Mouse (Mus musculus): ENCODE results near the gene AK157302.
A peak's percentile ranks its signal among the peaks of the same experiment; 100 is the strongest.
"Not testable (repeated sequence)": the region's sequence is repeated elsewhere in the genome, so short reads cannot be mapped to it uniquely, and the experiment has no call there.

The AK157302 gene

DNA sequence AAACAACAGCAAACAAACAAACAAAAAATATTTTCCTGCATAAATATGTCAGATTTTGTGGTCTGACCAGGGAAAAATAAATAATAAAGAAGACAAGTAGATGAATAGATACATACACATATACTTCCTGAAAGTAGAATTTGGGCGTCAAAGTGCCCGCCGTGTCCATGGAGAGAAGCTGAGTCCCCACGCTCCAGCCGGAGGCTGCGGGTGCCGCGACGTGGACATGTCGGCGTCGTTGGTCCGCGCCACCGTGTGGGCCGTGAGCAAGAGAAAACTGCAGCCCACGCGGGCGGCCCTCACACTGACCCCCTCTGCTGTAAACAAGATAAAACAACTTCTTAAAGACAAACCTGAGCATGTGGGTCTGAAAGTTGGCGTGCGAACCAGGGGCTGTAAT is at the start of gene AK157302:
Gene AK157302 (plus strand): TSS at position 144 of the 400 bp plus-strand sequence.
- DNase-seq (ENCODE audit: low spot score), result no peak

- DNase-seq (ENCODE audit: low spot score), result no peak
Measured at GRCm38 (mm10) chr13:21446796-21447195, 48.2 kb upstream of the AK157302 start.

GRCm38 (mm10) chr13:21447856-21448614 is 47.0 kb upstream of the AK157302 start:
- no peak for DNase-seq (ENCODE audit: low spot score)

GRCm38 (mm10) chr13:21453042-21453441 is 42.0 kb upstream of the AK157302 start:
- DNase-seq (ENCODE audit: low spot score), result no peak

- peak; percentile 89 for DNase-seq (ENCODE audit: low spot score)
Measured at GRCm38 (mm10) chr13:21453449-21453848, 41.6 kb upstream of the AK157302 start, which contains the start of gene Zscan26. TSS of gene Zscan26 (minus strand) at chr13:21453730.

GRCm38 (mm10) chr13:21454133-21454532 is 40.9 kb upstream of the AK157302 start:
- DNase-seq (ENCODE audit: low spot score), result no peak

- no peak for DNase-seq (ENCODE audit: low spot score)
Measured at GRCm38 (mm10) chr13:21456347-21456746, 38.7 kb upstream of the AK157302 start.

GRCm38 (mm10) chr13:21462516-21462915 is 32.5 kb upstream of the AK157302 start:
- not testable (repeated sequence) for DNase-seq (ENCODE audit: low spot score)

DNA sequence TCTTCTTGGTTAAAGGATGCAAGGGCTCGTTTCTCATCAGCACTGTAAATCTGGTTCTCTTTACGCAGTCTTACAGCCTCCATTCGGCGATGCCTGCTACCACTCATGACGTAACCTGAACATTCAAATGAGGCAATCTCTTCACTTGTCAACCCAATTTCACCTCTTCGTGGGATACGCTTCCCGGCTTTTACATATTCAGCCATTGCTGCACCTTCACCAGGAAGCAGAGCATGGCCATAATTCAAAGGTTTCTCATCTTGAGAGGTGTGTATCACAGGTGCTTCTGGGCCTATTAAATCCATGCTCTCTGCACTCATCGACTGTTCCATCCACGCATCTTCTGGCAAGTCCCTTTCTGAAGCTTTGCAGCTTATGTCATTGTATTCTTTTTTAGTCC is 27.7 kb upstream of the AK157302 start:
- no peak for DNase-seq (ENCODE audit: low spot score)

DNA sequence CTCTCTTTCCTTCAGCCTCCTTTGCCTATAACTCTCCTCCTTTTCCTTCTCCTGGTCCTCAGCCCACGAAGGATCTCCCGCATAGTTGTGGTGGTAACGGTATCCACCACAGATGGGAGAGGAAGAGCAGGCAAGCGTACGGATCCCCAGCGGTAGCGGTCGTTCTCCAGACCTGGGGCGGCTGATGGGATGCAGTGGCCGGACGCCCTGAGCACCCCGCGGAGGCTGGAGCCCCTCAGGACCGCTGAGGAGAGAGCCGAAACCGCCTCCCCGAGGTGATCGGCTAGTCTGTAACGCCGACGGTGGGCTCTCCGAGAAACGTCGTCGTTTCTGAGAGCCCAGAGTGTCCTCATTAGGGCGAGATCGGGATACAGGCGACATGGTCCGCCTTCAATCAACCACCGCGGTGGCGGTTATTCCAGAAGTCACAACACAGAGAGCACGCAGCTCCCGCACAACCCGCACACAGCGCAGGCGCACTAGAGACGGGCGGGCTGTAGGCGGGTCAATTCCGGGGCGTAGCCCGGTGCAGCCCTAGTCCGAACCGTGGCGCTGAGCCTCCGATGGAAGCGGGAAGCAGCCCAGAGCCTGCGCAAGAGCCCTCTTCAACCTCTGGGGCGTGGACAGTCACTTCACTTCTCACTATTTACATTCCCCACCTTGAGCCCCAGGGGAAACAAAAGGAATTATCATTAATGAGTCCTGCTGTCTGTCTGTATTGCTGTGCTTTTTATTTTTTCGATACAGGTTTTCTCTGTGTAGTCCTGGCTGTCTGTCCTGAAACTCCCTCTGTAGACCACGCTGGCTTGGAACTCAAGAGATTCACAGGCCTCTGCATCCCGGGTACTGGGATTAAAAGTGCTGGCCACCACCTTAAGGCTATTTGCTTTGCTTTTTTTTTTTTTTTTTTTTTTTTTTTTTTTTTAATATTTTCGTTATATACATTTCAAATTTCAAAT is 26.7 kb upstream of the AK157302 start, which contains the start of gene Nkapl:
Gene Nkapl (minus strand): TSS at position 449 of the 959 bp plus-strand sequence.
- DNase-seq (ENCODE audit: low spot score), result peak; percentile 88

- DNase-seq (ENCODE audit: low spot score), result no peak
Measured at GRCm38 (mm10) chr13:21469097-21469496, 25.9 kb upstream of the AK157302 start.

- no peak for DNase-seq (ENCODE audit: low spot score)
Measured at GRCm38 (mm10) chr13:21472427-21472826, 22.6 kb upstream of the AK157302 start.

- DNase-seq (ENCODE audit: low spot score), result peak; percentile 88
Measured at GRCm38 (mm10) chr13:21478759-21479670, 16.0 kb upstream of the AK157302 start, which contains the start of the genes Zkscan4 and Gm10065. TSS of gene Zkscan4 (plus strand) at chr13:21478907. TSS of gene Gm10065 (minus strand) at chr13:21479441.

DNA sequence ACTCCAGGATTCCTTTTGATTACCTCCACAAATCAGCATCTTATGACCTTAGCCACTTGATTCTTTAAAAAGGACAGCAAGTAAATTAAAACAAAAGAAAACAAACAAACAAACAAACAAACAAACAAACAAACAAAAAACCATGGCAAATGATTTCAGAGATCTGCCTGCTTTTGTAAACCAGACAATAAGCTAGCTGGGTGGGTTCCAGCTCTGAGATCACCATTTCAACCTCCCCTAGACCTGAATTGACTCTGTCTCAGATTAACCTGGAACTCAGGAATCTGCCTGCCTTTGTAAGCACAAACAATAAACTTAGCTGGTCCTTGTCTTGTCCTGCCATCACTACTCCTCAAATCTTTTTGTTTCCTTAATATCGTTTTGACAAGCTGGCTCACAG is 8.1 kb upstream of the AK157302 start:
- DNase-seq (ENCODE audit: low spot score), result no peak

- no peak for DNase-seq (ENCODE audit: low spot score)
Measured at GRCm38 (mm10) chr13:21492847-21493246, 2.2 kb upstream of the AK157302 start.

GRCm38 (mm10) chr13:21501182-21501581 is 6.2 kb downstream of the AK157302 start, which contains the start of gene Gm11273:
TSS of gene Gm11273 (minus strand) at chr13:21501418.
- not testable (repeated sequence) for DNase-seq (ENCODE audit: low spot score)

DNA sequence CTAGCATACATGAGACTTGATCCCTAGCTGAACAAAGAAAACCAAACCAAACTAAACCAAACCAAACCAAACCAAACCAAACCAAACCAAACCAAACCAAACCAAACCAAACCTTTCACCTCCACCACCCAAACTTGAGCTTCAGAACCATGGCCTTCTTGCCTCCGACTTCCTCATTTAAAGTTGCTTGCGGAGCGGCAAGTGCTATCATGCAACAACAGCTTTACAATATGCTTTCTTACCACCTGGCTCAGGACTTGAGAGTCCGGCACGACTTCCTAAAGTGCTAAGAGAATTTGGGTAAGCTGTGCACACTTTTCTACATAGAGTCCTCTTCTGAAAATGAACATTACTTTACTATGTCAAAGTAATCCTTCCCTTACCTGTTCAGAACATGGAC is 7.3 kb downstream of the AK157302 start:
- no peak for DNase-seq (ENCODE audit: low spot score)

DNA sequence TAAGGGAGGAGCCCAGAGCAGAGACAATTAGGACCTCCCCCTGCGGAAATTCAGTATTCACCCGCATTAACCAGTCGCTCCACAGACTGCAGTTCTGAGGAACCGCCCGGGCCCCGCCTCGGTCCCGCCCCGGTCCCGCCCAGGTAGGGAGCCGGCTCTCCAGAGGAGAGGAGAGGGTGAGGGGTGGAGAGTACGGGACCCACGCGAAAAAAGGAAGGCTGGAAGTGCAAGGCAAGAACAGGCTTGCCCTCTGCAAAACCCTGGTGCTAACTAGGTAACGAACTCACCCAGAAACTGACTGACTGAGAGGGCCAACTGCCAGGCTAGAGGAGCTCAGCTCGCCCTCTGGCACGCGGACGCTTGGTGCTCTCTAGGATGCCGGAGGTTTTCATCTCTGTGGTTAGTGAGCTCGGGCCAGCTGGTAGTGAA is 11.2 kb downstream of the AK157302 start:
- DNase-seq (ENCODE audit: low spot score), result peak; percentile 87

DNA sequence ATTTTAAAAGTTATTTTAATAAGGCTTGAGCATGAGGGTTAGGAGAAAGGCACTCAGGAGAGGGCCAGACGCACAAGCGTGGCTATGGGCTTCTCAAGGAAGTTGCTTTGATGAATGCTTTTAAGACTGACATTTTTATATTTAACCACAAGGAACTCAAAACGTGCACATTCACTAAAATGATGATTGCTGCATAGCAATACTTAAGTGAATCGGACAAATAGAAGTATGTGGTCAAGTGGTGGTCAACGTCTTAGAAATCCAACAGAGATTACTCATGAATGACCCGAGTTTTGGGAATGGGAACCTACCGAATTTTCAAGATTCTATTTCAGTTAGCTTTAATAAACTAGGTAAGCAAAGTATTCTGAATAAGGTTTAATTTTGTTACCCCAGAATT is 35.1 kb downstream of the AK157302 start:
- peak; percentile 7 for DNase-seq (ENCODE audit: low spot score)

GRCm38 (mm10) chr13:21530781-21531201 is 35.8 kb downstream of the AK157302 start, which contains the start of gene Zkscan8:
TSS of gene Zkscan8 (minus strand) at chr13:21531120.
- peak; percentile 89 for DNase-seq (ENCODE audit: low spot score)

GRCm38 (mm10) chr13:21542708-21543107 is 47.7 kb downstream of the AK157302 start, which contains the start of gene Olfr1366:
TSS of gene Olfr1366 (minus strand) at chr13:21542808.
- no peak for DNase-seq (ENCODE audit: low spot score)
